Mouse (Mus musculus): ENCODE measurements around the gene Ces2f.

- TF ChIP-seq CTCF (IDR thresholded peaks at IDR 0.05; ENCODE audit: extremely low read depth, insufficient read depth, low read length) = no peak
- TF ChIP-seq POLR2A (IDR thresholded peaks at IDR 0.05; ENCODE audit: extremely low read depth, insufficient read depth, low read length) = no peak
These were observed 37.0 kb downstream of the Ces2f start for GRCm38 (mm10) chr8:104984126-104984525.
